Mouse (Mus musculus) kidney, adult 2 months (tissue): ENCODE measurements around the gene Cep350.

Experiments used
- CTCF ChIP-seq: fragments of 200-500 bp; conservative IDR thresholded peaks from 2 replicates; pipeline ENCODE4 v1.5.1; 2011; ENCODE audit warnings: low read depth, mild to moderate bottlenecking, control low read depth, low read length, moderate library complexity, mixed read lengths; ENCODE audit not compliant: insufficient read depth, insufficient read length
- POLR2A ChIP-seq: fragments of 200-500 bp; IDR thresholded peaks from one replicate; pipeline ENCODE4 v1.6.1; 2011; ENCODE audit warnings: low read depth, low read length, control low read depth

DNA sequence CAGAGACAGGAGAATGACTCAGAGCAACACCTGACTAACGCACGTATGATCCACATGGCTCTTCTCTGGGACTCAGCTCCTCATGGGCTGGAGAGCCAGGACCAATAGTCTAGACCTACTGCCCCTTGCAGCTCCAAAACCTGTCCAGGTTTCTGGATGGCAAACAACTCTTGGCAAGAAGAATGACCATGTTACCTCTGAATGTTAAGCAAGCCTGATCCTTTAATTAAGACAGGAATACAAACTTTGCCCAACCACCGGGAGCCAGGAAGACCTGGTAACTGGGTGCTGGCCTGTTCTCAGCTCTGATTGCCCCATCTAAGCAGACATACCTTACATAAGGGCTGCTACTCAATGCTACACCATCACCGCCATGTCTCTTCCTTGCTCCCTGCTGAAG, 164.8 kb downstream of the Cep350 start:
- TF ChIP-seq POLR2A (no peak), CTCF (no peak)
